Mouse (Mus musculus): ENCODE results near the gene 2700049A03Rik.

DNA sequence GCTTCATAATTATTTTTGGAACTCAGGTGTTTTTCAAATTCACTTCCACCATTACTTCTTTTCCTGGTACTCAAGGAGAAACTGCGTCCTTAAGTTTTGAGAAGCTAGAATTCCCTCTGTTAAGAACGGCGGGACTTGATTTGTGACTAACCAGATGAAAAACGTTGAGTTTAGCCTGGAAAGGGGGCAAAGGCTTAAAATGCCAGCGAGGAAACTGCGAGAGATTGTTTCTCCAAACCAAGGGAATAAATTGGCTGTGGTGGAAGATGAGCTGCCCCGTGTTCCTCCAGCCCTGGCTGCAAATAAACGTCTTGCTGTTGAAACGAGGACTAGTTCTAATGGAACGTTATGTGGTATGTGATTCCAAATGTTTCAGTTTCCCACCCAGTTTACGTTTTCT, 1.0 kb downstream of the 2700049A03Rik start:
- TF ChIP-seq EP300 (IDR thresholded peaks at IDR 0.05; ENCODE audit: low read depth) (no peak), CTCF (IDR thresholded peaks at IDR 0.05; ENCODE audit: low read depth) (no peak)

All from heart, postnatal 0 days (tissue).